Mouse (Mus musculus) T-cell, adult 2 months (primary cell): ENCODE data around the gene Pcsk5.
"Not testable (repeated sequence)": the region's sequence is repeated elsewhere in the genome, so short reads cannot be mapped to it uniquely, and the experiment has no call there.

Experiments
- DNase-seq: peaks from one replicate; pipeline ENCODE4 v3.0.0; 2022; ENCODE audit warnings: low spot score

Gene Pcsk5

DNA sequence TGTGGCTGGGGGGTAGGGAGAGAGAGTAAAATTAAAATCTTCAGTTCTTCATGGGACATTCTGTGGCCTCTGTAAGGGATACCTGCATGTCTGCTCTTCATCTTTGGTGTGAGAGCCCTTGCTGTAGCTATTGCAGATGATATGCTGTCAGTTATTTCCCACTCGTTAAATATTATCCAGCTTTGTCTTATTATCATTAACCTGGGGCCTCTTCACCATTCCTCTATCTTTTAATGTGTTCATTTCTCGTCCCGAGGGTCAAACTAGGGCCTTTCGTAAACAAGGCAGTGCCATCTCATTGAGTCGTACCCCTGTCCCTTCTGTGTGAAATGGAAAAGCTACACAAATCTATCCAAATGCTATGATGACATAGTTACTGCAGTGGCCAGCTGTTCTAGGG is 361.4 kb downstream of the Pcsk5 start:
- no peak for DNase-seq

DNA sequence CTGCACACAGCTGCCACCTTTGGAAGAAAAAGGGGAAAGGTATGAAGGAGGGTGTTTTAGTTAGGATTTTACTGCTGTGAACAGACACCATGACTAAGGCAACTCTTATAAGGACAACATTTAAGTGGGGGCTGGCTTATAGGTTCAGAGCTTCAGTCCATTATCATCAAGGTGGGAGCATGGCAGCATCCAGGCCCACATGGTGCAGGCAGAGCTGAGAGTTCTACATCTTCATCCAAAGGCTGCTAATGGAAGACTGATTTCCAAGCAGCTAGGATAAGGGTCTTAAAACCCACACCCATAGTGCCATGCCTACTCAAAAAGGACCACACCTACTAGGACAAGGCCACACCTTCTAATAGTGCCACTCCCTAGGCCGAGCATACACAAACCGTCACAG is 364.3 kb downstream of the Pcsk5 start:
- not testable (repeated sequence) for DNase-seq

GRCm38 (mm10) chr19:17471861-17472260 is 365.6 kb downstream of the Pcsk5 start:
- no peak for DNase-seq

DNA sequence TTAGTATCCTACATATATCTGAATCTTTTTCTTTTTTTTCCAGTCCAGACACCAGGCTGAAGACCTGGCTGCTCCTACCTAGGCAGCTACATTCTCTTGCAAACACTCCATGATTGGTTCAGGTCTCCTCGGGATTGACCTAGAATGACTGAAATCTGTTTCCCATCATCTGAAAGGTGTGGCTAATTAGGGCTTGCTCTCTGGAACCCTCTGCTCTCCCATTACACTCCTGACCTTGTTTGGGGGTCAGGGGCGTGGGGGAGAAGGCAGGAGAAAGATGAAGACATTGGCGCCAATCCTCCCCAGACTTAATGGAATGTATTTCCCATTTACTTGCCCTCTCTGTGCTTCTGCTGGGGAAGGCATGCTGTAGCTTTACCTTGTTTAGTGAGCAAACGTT is 366.2 kb downstream of the Pcsk5 start:
- no peak for DNase-seq

- no peak for DNase-seq
These were observed 369.7 kb downstream of the Pcsk5 start for GRCm38 (mm10) chr19:17467556-17468211.

GRCm38 (mm10) chr19:17452001-17452400 is 385.4 kb downstream of the Pcsk5 start:
- no peak for DNase-seq

GRCm38 (mm10) chr19:17443581-17443980 is 393.9 kb downstream of the Pcsk5 start:
- no peak for DNase-seq

DNA sequence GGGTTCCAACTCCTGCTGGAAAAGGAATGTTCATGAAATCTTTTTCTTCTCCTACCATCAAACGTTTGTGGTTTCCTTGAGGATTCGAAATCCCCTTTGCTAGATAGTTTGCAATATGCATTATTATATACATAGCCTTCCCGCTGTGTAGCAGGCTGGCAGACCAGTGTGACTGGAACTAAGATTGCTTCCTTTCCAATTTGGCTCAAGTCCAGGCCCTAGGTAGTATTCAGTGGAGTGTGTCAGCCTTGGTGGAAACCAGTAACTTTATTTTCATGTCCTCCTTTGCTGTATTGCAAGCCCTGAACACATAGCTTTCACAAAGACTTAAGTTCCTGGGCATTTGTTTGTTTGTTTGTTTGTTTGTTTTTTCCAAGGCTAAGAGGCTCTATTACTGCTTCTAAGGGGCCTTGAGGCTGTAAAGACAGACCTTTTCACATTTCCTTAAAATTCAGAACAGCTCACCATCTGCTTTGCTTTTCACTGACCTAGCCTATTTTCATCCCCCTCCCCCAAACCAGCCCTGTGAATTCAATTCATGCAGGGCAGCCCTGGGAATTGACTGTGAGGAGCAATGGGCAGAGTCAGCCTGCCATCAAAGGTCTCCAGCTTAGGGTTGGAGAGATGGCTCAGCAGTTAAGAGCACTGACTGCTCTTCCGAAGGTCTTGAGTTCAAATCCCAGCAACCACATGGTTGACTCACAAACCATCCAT is 397.8 kb downstream of the Pcsk5 start:
- DNase-seq: no peak

GRCm38 (mm10) chr19:17436651-17437050 is 400.8 kb downstream of the Pcsk5 start:
- no peak for DNase-seq

- no peak for DNase-seq
These were observed 408.9 kb downstream of the Pcsk5 start for GRCm38 (mm10) chr19:17428561-17428914.

DNA sequence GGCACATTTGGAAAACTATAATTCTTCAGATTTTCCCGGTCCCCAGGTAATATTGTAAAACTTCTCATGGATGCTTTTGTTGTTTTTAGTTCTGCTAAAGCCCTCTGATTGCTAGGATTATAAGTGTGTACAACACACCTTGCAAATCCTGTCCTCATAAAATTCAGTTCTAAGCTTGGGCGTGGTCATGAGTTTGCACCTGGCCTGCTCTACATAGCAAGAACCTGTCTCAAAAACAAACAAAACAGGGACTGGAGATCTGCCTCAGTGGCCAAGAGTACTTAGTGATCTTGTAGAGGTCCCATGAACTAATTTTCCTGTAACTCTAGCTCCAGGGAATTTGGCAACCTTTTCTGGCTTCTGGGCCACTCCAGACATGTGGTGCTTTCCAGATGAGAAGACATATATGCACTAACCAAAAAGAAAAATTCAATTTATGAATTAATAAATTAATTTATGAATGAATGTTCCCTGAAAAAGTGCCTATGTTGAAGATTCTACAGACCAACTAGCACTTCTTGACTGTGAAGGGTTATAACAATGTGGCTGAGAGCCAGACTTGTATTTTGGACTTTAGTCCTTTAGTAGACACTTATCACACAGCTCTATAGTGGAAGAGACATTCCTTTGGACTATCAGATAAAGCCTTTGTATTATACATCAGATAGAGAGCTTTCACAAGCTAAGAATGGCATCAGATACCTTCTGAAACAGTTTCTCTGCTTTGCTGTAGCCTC is 409.4 kb downstream of the Pcsk5 start:
- no peak for DNase-seq

DNA sequence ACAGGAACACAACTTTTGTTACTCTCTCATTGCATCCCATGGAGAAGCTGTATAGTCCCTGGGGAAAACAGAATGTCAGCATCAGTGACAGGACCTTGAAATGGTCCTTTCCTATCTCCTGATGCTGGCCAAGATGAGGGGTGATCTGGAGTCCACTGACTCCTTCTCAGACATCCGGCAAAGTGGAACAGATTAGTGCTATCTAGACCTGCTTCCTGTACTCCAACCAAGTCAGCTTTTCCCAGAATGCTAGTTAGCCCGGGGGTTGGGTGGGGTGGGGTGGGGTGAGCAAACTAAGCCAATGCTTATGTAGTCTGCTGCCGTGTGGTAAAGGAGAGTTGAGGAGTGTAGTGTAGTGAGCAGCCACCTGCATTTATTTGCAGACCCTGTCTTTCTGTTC is 414.1 kb downstream of the Pcsk5 start:
- no peak for DNase-seq

- no peak for DNase-seq
These were observed 419.6 kb downstream of the Pcsk5 start for GRCm38 (mm10) chr19:17417855-17418254.

- no peak for DNase-seq
These were observed 424.4 kb downstream of the Pcsk5 start for GRCm38 (mm10) chr19:17412915-17413459.

- no peak for DNase-seq
These were observed 426.9 kb downstream of the Pcsk5 start for GRCm38 (mm10) chr19:17410465-17411065.

GRCm38 (mm10) chr19:17409351-17409750 is 428.1 kb downstream of the Pcsk5 start:
- no peak for DNase-seq

DNA sequence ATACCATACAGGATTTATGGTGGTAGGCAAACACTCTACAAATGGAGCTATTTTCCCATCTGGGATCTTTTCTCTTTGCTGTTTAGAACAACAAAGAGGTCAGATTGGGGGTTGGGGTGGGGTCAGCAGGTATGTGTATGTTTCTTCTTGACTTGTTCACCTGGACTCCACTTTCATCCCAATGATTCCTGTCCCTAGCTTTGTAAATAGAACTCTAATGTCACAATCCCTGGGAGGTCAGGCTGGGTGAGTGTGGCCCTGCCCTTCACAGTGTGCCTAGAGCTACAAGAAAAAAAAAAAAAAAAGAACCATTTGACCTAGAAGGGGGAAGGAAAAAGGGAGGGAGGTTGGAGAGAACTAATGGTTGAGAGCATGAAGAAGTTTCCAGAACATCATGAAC is 428.8 kb downstream of the Pcsk5 start:
- no peak for DNase-seq

DNA sequence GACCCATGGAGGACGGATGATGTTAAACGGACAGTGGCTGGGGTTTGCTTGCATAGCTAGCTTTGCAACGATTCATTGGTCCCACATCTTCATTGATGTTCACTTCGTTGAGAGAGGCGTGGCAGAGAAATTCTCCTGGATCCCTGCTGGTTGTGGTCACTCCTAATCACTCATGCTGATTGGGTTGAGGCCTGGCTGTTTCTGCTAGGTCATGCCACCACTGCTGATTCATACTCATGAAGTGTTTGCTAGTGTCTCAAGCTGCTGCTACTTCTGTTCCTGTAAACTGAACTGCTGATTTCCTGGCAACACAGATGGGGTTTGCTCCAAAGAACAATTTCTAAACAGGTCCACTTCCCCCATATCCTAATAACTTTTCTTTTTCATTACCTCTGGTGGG is 430.6 kb downstream of the Pcsk5 start:
- DNase-seq: no peak

DNA sequence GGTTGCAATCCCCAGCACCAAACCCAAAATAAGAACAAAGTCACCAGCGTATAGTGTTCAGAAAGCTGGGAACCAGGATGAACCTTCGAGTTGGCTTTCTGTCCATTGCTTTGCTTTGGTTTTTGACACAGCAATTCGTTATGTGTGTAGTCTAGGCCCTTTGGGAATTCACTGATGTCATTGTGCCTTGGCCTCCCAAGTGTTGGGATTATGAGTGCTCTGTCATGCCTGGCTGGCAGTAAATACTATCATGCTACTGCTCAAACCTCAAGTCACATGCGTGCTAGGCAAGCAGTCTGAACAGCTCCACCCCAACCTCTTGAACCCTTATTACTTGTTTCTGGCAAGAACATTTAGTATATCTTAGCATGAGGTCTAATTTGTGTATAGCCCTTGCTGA is 434.3 kb downstream of the Pcsk5 start:
- no peak for DNase-seq

GRCm38 (mm10) chr19:17400571-17400970 is 436.9 kb downstream of the Pcsk5 start:
- no peak for DNase-seq

DNA sequence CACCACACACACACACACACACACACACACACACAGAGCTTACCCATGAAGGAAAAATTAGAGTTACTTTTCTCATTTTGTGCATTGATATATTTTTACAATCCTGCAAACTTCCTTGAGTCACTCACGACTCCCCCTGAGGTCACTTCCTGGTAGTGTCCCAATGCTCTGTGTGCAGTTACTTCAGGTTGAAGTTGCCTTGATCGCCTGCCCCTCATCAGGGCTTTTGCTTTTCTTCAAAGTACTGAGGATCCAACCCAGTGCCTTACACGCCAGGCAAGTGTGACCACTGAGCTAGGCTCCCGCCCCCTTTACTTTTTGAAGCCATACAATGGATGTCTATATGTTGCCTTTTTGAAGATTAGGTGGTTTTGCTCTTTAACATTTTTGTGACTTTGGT is 437.5 kb downstream of the Pcsk5 start:
- no peak for DNase-seq

DNA sequence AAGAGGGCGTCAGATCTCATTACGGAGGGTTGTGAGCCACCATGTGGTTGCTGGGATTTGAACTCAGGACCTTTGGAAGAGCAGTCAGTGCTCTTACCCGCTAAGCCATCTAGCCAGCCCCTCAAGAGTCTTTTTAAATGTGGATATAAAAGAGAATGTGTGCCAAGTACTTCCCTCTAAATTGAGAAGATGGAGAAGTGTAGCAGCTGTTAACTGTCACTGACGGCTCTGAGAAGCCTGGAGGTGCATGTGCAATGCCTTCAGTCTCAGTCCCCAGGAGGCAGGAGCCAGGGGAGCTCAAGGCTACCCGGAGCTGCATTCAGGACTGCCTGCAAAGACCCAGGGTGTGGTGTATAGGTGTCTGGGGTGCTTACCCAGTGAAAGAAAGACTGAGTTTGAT is 439.5 kb downstream of the Pcsk5 start:
- DNase-seq: no peak

GRCm38 (mm10) chr19:17396802-17397201 is 440.6 kb downstream of the Pcsk5 start:
- DNase-seq: no peak
